ENCODE assay signal across 20 mouse cellular contexts in the genomic region with DNA sequence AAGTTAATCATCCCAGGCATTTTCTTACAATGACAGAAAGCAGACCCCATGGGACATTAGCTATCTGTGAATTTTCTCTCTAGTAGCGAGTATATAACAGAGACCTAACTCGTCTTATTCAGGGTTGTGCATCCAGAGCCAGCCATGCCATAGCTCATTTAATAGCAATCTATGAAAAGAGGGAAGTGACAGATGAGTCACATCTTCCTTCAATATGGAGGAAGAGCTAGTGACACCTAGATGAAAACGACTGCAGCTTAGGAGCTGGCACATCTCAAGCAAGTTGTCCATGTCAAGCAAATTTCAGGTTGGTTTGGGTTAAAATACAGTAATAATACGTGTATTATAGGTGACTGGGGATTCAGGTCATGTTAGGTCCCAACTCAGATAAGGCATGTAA.
"Had no signal": no experiment of that assay in that cellular context is flagged by ENCODE, and none has a peak within 500 bp of the region (broad histone marks: within the 10 kb centered on the region; RNA-seq: fewer than 3 reads in every experiment).

No protein-coding gene starts in this region.

- H3K4me3 ChIP-seq: limb, embryonic 13.5 days; liver, embryonic 12.5 days; liver, embryonic 15.5 days; lung, embryonic 15.5 days; midbrain, embryonic 12.5 days; midbrain, embryonic 15.5 days; myocyte; stomach, embryonic 15.5 days had no signal

- H3K36me3 ChIP-seq: limb, embryonic 13.5 days; liver, embryonic 12.5 days; liver, embryonic 15.5 days; lung, embryonic 15.5 days; midbrain, embryonic 12.5 days; midbrain, embryonic 15.5 days; stomach, embryonic 15.5 days had no signal

- H3K9ac ChIP-seq: limb, embryonic 13.5 days; liver, embryonic 12.5 days; liver, embryonic 15.5 days; lung, embryonic 15.5 days; midbrain, embryonic 12.5 days; midbrain, embryonic 15.5 days; stomach, embryonic 15.5 days had no signal

- H3K27ac ChIP-seq: kidney, postnatal 0 days; limb, embryonic 13.5 days; liver, embryonic 12.5 days; liver, embryonic 15.5 days; lung, embryonic 15.5 days; midbrain, embryonic 12.5 days; midbrain, embryonic 15.5 days; stomach, embryonic 15.5 days had no signal

- DNase-seq: kidney, adult 18-20 months; kidney, adult 9 months; kidney, postnatal 36 days; left cerebral cortex, postnatal 4 days; liver; lung, adult 18-20 months; lung, postnatal 36 days; right cerebral cortex, postnatal 14 days; right cerebral cortex, postnatal 4 days had no signal

- H3K4me1 ChIP-seq: liver, embryonic 12.5 days; liver, embryonic 15.5 days; midbrain, embryonic 15.5 days; stomach, embryonic 15.5 days had no signal

- H3K4me2 ChIP-seq: limb, embryonic 13.5 days; liver, embryonic 12.5 days; liver, embryonic 15.5 days; lung, embryonic 15.5 days; midbrain, embryonic 12.5 days; midbrain, embryonic 15.5 days; stomach, embryonic 15.5 days had no signal

- H3K27me3 ChIP-seq: limb, embryonic 13.5 days; liver, embryonic 12.5 days; liver, embryonic 15.5 days; lung, embryonic 15.5 days; midbrain, embryonic 12.5 days; midbrain, embryonic 15.5 days; stomach, embryonic 15.5 days had no signal

- H3K9me3 ChIP-seq: limb, embryonic 13.5 days; liver, embryonic 12.5 days; liver, embryonic 15.5 days; lung, embryonic 15.5 days; midbrain, embryonic 12.5 days; midbrain, embryonic 15.5 days; stomach, embryonic 15.5 days had no signal

- ATAC-seq: inflammation-experienced regulatory T-cells, adult 6 months; intestine, embryonic 16.5 days; liver, embryonic 12.5 days; midbrain, embryonic 15.5 days had no signal
